Mouse (Mus musculus): ENCODE results near the gene Ift80. TPM values are rescaled to one million over a fixed set of nuclear protein-coding genes. Genes with fewer than 3 reads are reported as not detected.
A peak's percentile ranks its signal among the peaks of the same experiment; 100 is the strongest.

The Ift80 gene
- polyA plus RNA-seq, 1 experiment from 2014 or later = 10.4 TPM

DNA sequence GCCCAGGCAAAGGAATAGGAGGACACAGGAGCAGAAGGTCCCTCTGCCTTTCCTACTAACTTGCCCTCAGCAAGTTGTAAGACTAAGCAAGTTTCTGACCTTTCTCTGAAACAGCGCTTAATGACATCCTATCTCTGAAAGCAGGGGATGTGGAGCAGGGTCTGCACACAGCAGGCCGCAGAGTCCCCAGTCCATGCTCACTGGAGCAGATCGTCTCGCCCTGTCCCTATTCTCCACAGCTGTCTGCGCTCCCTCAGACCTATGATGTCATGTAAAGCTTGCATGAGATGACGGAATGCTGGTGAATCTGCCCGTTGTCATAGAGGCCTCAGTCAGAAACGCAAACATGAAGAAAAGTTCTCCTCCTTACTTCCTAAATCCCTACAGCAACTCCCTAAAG lies 55.0 kb downstream of the Ift80 start:
- WGBS = 54% methylated on average over 8 of the region's 8 CpGs
- Histone ChIP-seq H3K9me3 (replicated peaks; ENCODE audit: low read length) (no peaks in the 10 kb centered on the region), H3K4me2 (ENCODE audit: low read length) (no peak overlapping the region), H3K36me3 (ENCODE audit: insufficient read depth, low read length) (no peaks in the 10 kb centered on the region), H3K9ac (ENCODE audit: low read depth, low read length) (no peak overlapping the region), H3K4me1 (replicated peaks; ENCODE audit: insufficient read depth, low read length) (no peaks in the 10 kb centered on the region), H3K4me3 (replicated peaks; ENCODE audit: low read depth, low read length) (no peak overlapping the region), H3K27ac (no peak overlapping the region), H3K27me3 (ENCODE audit: insufficient read depth, low read length) (no peaks in the 10 kb centered on the region)
- no peak for TF ChIP-seq CTCF (IDR thresholded peaks at IDR 0.05; ENCODE audit: low read depth)
- DNase-seq (ENCODE audit: low spot score) (no peak), ATAC-seq (replicated peaks; ENCODE audit: low FRiP score, low read depth) (no peak)

DNA sequence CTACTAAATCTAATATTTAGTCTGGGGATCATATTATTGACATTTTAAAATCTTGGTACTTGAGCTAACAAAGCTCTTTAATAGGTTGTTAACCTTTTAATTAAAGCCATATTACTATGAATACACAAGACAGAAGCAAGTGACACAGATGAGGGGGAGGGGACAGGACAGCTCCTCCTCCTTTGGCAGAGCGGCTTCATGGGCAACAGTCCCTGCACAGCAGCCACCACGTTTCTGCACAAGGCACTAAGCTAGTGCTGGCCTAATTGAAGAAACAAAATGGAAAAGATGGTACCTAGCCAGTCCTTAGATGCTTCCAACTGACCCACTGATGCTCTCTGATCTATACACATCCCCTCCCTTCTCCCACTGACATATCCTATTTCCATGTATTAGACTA lies 55.5 kb downstream of the Ift80 start:
- H3K36me3 ChIP-seq (ENCODE audit: insufficient read depth, low read length) = no peaks in the 10 kb centered on the region
- H3K27ac ChIP-seq = no peak overlapping the region
- no peak overlapping the region for H3K4me3 ChIP-seq (replicated peaks; ENCODE audit: low read depth, low read length)
- ATAC-seq (replicated peaks; ENCODE audit: low FRiP score, low read depth) (no peak), DNase-seq (ENCODE audit: low spot score) (no peak)
- H3K4me2 ChIP-seq (ENCODE audit: low read length) = no peak overlapping the region
- no peaks in the 10 kb centered on the region for H3K27me3 ChIP-seq (ENCODE audit: insufficient read depth, low read length)
- TF ChIP-seq CTCF (IDR thresholded peaks at IDR 0.05; ENCODE audit: low read depth) = no peak
- H3K4me1 ChIP-seq (replicated peaks; ENCODE audit: insufficient read depth, low read length) = no peaks in the 10 kb centered on the region
- H3K9me3 ChIP-seq (replicated peaks; ENCODE audit: low read length) = no peaks in the 10 kb centered on the region
- H3K9ac ChIP-seq (ENCODE audit: low read depth, low read length) = no peak overlapping the region
- WGBS = 42% methylated on average over 2 of the region's 2 CpGs

DNA sequence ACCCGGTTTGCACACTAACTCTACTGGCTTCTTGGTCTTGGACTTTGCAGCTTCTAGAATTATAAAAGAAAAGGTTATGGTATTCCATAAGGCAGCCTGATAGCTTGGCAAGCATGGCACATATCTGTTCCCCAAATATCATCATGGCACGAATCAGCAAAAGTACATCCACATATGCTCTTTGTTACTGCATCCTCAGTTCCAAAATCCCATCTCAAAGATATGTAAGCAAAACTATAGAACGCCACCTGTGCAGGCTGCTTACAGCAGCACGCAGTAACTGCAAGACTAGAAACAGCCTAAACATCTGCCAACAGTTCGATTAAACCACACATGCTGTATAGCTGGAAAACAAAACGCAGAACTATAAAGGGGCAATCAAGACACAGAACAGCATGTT lies 62.5 kb downstream of the Ift80 start:
- H3K4me1 ChIP-seq (replicated peaks; ENCODE audit: insufficient read depth, low read length) = no peaks in the 10 kb centered on the region
- 93% methylated on average over 6 of the region's 6 CpGs for WGBS
- DNase-seq (ENCODE audit: low spot score) (no peak), ATAC-seq (replicated peaks; ENCODE audit: low FRiP score, low read depth) (no peak)
- no peaks in the 10 kb centered on the region for H3K9me3 ChIP-seq (replicated peaks; ENCODE audit: low read length)
- H3K36me3 ChIP-seq (ENCODE audit: insufficient read depth, low read length) = 0 out of 2 replicates have a peak, but pooled peaks cover 5% of the 10 kb centered on the region
- no peak for TF ChIP-seq CTCF (IDR thresholded peaks at IDR 0.05; ENCODE audit: low read depth)
- no peak overlapping the region for H3K4me2 ChIP-seq (ENCODE audit: low read length)
- H3K27ac ChIP-seq = no peak overlapping the region
- no peaks in the 10 kb centered on the region for H3K27me3 ChIP-seq (ENCODE audit: insufficient read depth, low read length)
- H3K4me3 ChIP-seq (replicated peaks; ENCODE audit: low read depth, low read length) = no peak overlapping the region
- H3K9ac ChIP-seq (ENCODE audit: low read depth, low read length) = no peak overlapping the region

DNA sequence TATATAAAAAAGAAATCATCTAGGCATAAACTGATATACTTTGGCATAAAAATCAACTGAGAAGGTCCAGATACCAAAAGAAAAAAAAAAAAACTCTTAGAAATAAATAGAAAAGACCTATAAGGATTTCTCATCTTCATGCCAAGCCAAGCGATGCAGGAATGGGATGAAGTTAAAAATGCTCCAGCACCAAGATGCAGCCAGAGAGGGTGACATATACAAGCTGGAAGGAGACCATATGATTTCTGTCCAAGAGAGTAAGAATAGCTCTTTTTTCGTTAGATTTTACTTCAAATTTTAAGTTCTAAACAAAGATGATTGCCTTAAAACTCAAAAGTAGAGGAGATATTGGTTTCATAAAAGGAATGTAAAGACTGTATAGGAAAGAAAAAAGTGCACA lies 64.1 kb downstream of the Ift80 start:
- Histone ChIP-seq H3K4me3 (replicated peaks; ENCODE audit: low read depth, low read length) (no peak overlapping the region), H3K9me3 (replicated peaks; ENCODE audit: low read length) (no peaks in the 10 kb centered on the region), H3K4me2 (ENCODE audit: low read length) (no peak overlapping the region), H3K4me1 (replicated peaks; ENCODE audit: insufficient read depth, low read length) (no peaks in the 10 kb centered on the region), H3K27ac (no peak overlapping the region), H3K27me3 (ENCODE audit: insufficient read depth, low read length) (no peaks in the 10 kb centered on the region), H3K36me3 (ENCODE audit: insufficient read depth, low read length) (0 out of 2 replicates have a peak, but pooled peaks cover 11% of the 10 kb centered on the region), H3K9ac (ENCODE audit: low read depth, low read length) (no peak overlapping the region)
- ATAC-seq (replicated peaks; ENCODE audit: low FRiP score, low read depth) = no peak
- no peak for DNase-seq (ENCODE audit: low spot score)
- TF ChIP-seq CTCF (IDR thresholded peaks at IDR 0.05; ENCODE audit: low read depth) = no peak
- WGBS = 83% methylated on average over 2 of the region's 2 CpGs

DNA sequence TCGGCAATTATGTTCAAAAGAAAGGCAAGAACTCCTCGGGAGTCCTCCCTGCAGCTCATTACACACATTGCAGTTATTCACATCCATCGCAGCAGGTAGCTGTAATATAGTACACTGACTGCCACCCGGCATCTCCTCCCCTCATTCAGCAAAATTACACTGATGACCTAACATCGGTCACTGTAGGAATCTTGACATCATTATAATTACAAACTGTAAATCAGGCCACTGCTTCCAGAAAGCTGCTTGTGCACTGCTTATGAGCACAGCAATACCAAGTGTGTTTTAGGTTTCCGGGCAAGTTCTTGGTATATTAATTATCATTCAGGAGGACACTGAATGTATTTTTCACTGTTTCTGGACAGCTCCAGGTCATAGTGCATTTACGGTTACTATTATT lies 65.1 kb downstream of the Ift80 start:
- Histone ChIP-seq H3K27me3 (ENCODE audit: insufficient read depth, low read length) (no peaks in the 10 kb centered on the region), H3K27ac (no peak overlapping the region), H3K4me2 (ENCODE audit: low read length) (no peak overlapping the region), H3K9ac (ENCODE audit: low read depth, low read length) (no peak overlapping the region), H3K4me1 (replicated peaks; ENCODE audit: insufficient read depth, low read length) (no peaks in the 10 kb centered on the region), H3K9me3 (replicated peaks; ENCODE audit: low read length) (no peaks in the 10 kb centered on the region), H3K36me3 (ENCODE audit: insufficient read depth, low read length) (0 out of 2 replicates have a peak, but pooled peaks cover 11% of the 10 kb centered on the region), H3K4me3 (replicated peaks; ENCODE audit: low read depth, low read length) (no peak overlapping the region)
- DNase-seq (ENCODE audit: low spot score) = no peak
- WGBS = 52% methylated on average over 7 of the region's 7 CpGs
- ATAC-seq (replicated peaks; ENCODE audit: low FRiP score, low read depth) = no peak
- TF ChIP-seq CTCF (IDR thresholded peaks at IDR 0.05; ENCODE audit: low read depth) = no peak

DNA sequence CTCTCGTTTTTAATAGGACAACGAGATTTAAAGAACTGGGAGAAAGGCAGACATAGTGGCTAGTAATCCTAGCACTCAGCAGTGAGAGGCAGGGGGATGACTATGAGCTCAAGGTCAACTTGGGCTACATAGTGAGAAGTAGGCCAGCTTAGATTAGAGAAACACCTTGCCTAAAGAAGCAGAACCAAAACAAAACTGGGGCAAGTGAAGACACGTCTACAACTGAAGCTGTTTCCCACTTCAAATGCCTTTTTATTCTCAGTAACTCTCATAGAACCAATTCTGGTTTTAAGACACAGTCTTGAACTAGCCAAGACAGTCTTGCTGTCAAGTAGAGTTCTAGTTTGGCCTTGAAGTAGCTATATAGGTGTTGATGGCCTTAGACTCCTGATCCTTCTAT lies 67.7 kb downstream of the Ift80 start:
- no peak for TF ChIP-seq CTCF (IDR thresholded peaks at IDR 0.05; ENCODE audit: low read depth)
- Histone ChIP-seq H3K4me2 (ENCODE audit: low read length) (no peak overlapping the region), H3K9me3 (replicated peaks; ENCODE audit: low read length) (no peaks in the 10 kb centered on the region), H3K4me3 (replicated peaks; ENCODE audit: low read depth, low read length) (no peak overlapping the region), H3K36me3 (ENCODE audit: insufficient read depth, low read length) (0 out of 2 replicates have a peak, but pooled peaks cover 11% of the 10 kb centered on the region), H3K4me1 (replicated peaks; ENCODE audit: insufficient read depth, low read length) (no peaks in the 10 kb centered on the region), H3K9ac (ENCODE audit: low read depth, low read length) (no peak overlapping the region), H3K27me3 (ENCODE audit: insufficient read depth, low read length) (no peaks in the 10 kb centered on the region), H3K27ac (no peak overlapping the region)
- DNase-seq (ENCODE audit: low spot score) (no peak), ATAC-seq (replicated peaks; ENCODE audit: low FRiP score, low read depth) (no peak)
- WGBS = 86% methylated on average over 3 of the region's 3 CpGs

DNA sequence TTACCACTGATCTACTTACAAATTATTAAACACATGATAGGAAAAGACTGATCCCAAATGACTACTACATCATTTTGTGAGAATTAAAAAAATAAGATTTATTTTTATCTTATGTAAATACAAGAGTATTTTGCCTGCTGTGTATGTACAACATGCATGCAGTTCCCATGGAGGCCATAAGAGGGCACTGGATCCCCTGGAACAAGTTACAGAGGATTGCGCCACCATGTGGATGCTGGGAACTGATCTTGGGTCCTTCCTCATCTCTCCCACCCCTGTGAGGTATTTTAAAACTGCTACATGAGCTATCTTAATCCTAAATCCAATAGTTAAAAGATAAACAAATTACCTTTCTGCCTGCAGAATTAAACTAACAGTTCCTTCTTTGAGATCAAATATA lies 68.9 kb downstream of the Ift80 start:
- WGBS = 97% methylated on average over 1 of the region's 1 CpGs
- no peak overlapping the region for H3K4me2 ChIP-seq (ENCODE audit: low read length)
- H3K9ac ChIP-seq (ENCODE audit: low read depth, low read length) = no peak overlapping the region
- DNase-seq (ENCODE audit: low spot score) (peak; percentile 14), ATAC-seq (replicated peaks; ENCODE audit: low FRiP score, low read depth) (no peak)
- no peaks in the 10 kb centered on the region for H3K9me3 ChIP-seq (replicated peaks; ENCODE audit: low read length)
- no peak overlapping the region for H3K27ac ChIP-seq
- H3K27me3 ChIP-seq (ENCODE audit: insufficient read depth, low read length) = no peaks in the 10 kb centered on the region
- TF ChIP-seq CTCF (IDR thresholded peaks at IDR 0.05; ENCODE audit: low read depth) = peak; percentile 63
- H3K36me3 ChIP-seq (ENCODE audit: insufficient read depth, low read length) = 0 out of 2 replicates have a peak, but pooled peaks cover 11% of the 10 kb centered on the region
- H3K4me1 ChIP-seq (replicated peaks; ENCODE audit: insufficient read depth, low read length) = no peaks in the 10 kb centered on the region
- no peak overlapping the region for H3K4me3 ChIP-seq (replicated peaks; ENCODE audit: low read depth, low read length)
